Mouse (Mus musculus) embryonic fibroblast, embryonic 13.5 days (primary cell): Measurements from ENCODE around the gene Arid5a. TPM values are rescaled to one million over a fixed set of nuclear protein-coding genes. Genes with fewer than 3 reads are reported as not detected.

ENCODE experiments used
- H3K27ac ChIP-seq: 2 replicates; pipeline ENCODE4 v1.5.1; 2012; ENCODE audit warnings: low read length, control low read depth, inconsistent platforms; ENCODE audit not compliant: insufficient read depth
- H3K4me1 ChIP-seq: 2 replicates; pipeline ENCODE4 v1.6.1; 2011; ENCODE audit warnings: low read length; ENCODE audit not compliant: control insufficient read depth, insufficient read depth
- H3K4me3 ChIP-seq: 2 replicates; pipeline ENCODE4 v1.5.1; 2011; ENCODE audit warnings: mild to moderate bottlenecking, control low read depth, low read length; ENCODE audit not compliant: insufficient read depth
- CTCF ChIP-seq: IDR thresholded peaks from 2 replicates; pipeline ENCODE4 v1.5.1; 2011; ENCODE audit warnings: mild to moderate bottlenecking, control low read depth, low read length, moderate library complexity, borderline replicate concordance; ENCODE audit not compliant: insufficient read depth
- POLR2A ChIP-seq: IDR thresholded peaks from 2 replicates; pipeline ENCODE4 v1.6.1; 2011; ENCODE audit warnings: low read depth, mild to moderate bottlenecking, control low read depth, low read length, moderate library complexity
- polyA plus RNA-seq: library from polyadenylated mRNA; stranded (reverse); fragments of >200 nt; gene quantifications from 2 replicates; pipeline ENCODE4 v1.2.4, GENCODE M21; 2011; ENCODE audit warnings: low read depth; ENCODE audit not compliant: missing spikeins, insufficient read length

Arid5a gene
- polyA plus RNA-seq, 1 experiment, result 13.8 TPM

DNA sequence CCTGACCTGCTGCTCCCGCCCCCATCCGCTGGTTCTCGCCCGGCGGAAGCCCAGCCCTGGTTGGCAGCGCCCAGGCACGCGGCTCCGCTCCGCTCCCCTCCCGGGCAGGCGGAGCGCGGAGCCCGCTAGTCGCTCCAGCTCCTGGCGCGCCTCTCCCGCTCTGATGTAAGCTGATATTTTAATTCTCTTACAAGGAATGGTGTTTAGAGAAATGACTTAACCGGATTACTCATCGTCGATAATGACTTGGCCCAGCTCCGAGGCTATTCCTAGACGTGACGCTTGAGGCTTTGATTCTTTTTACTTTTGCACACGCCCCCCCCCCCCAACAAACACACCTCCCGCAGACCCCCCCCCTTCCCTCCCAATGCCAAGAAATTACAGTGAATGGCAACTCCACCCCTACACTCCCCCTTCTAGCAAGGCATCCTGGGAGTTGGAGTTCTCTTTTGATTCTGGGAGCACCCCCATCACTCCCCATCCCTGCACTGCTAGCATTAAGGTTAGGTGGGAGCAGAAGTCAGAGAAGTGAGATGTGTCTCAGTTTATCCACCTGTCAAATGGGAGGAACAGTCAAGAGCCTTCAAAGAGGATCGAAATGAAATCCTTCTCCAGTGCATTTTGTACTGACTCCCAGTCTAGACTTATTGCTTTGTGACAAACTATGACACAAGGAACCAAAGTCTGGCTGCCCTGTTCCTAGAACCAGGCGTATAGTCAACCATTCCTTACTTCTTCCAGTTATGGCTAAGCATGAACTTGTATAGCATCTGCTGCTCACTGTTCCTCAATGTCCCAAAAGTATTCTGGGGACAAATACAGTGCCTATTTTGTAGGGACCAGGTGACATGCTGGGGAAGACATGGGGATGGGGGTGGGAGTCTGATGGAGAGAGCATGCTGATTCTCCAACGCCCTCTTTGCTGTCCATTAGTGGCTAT lies 3.9 kb upstream of the Arid5a start:
- no peak overlapping the region for H3K4me3 ChIP-seq
- H3K4me1 ChIP-seq, result peaks cover 6% of the 10 kb centered on the region
- H3K27ac ChIP-seq, result no peak overlapping the region
- no peak for TF ChIP-seq POLR2A
- TF ChIP-seq CTCF, result no peak

DNA sequence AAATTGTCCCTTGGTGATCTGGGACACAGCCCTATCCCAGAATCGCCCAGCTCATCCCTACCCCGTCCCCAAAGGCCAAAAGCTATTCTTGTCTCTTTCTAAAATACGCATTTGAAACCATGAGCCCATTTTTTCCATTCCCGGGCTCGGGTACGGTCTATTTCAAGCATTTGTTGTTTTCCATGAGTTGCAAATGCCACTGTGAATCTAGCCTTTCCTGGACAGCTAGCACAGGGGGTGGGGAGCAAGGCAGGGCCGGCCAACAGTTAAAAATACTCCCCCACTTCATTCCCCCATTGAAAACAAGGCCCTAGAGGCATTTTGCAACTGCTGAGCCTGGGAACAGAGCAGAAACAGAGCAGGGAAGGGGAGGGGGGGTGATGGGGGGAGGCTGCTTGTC lies 2.8 kb upstream of the Arid5a start:
- Histone ChIP-seq H3K4me3 (no peak overlapping the region), H3K27ac (no peak overlapping the region), H3K4me1 (peaks cover 10% of the 10 kb centered on the region)
- TF ChIP-seq POLR2A (no peak), CTCF (no peak)

DNA sequence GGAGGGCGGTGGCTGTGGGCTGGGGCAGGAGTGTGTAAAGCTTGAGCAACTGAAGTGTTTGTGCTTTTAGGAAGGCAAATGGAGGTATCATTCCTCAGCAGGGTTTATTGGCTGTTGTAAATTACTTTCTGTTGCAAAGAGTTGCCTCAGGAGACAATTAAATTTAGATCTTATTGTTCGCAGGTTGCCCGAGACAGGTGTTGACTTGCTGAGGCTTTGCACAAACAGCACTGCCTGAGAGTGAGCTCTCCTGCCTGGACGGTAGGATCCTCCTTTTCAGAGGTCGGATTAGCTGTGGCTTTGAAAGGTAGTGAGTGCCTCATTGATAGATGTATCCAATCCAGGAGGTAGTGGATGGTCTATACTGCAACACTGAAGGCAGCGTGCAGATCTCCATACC lies 1.4 kb upstream of the Arid5a start:
- H3K4me3 ChIP-seq, result no peak overlapping the region
- no peak overlapping the region for H3K27ac ChIP-seq
- TF ChIP-seq POLR2A (no peak), CTCF (no peak)
- H3K4me1 ChIP-seq, result peaks cover 8% of the 10 kb centered on the region

DNA sequence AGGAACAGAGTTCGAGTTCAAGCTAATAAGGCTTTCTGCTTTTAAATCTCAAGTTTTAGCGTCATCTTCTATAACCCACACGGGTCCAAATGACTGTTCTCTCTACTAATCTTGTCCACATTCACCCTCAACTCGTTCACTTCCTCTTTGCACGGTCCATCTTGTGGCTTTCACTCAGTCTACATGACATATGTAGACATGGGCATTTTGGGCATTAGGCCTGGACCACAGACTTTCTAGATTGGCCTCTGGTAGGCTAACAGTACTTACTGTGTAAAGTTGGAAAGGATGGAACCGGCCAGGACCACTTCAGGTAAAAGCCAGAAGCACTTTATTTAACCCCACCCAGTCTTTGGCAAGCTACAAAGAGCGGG lies 425 bp upstream of the Arid5a start:
- no peak overlapping the region for H3K27ac ChIP-seq
- no peak overlapping the region for H3K4me3 ChIP-seq
- no peak for TF ChIP-seq POLR2A
- TF ChIP-seq CTCF, result no peak
- H3K4me1 ChIP-seq, result peaks cover 10% of the 10 kb centered on the region

DNA sequence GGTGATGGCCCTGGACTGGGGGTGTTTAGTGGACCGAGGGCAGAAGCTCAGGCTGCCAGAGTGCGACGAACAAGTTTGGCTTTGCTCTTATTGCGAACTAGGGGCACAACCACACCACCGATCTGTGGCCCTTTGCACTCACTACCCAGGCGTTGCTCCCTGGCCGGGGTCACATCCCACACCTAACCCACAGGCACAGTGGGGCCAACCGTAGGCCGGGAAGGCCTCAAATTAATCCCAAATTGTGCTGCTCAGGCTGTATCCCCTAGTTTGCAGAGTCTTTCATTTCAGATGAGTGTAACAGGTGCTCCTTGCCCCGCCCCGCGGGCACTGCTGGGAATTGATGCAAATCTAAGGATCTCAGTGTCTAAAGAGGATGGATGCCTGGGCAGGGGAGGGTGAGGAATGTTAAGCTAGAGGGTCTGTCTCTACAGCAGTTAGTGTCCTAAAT lies 943 bp downstream of the Arid5a start:
- TF ChIP-seq CTCF (no peak), POLR2A (no peak)
- H3K4me1 ChIP-seq, result peaks cover 8% of the 10 kb centered on the region
- H3K4me3 ChIP-seq, result peak overlapping the region; percentile 66
- no peak overlapping the region for H3K27ac ChIP-seq

DNA sequence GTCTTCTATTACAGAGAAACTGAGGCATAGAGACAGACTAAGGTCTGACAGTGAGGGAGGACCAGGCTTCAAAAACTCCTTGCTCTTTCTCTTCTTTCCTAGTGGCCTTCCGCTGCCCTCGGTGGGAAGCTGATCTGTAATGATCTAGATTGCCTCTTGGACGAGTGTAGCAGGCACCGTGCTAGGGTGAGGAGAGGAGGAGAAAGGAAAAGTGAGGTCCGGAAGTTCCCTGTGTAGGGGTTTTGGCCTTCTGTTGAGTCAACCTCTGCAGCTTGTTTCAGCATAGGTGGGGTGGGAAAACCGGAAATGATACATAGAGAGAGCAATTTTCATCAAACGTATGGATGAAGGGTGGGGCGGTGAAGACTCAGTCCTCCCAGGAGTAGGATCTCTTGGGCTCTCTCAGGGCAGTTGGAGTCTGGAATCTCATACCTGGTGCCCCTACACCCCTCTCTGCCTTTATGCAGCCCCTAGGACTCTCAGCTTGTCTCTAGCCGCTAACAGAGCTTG lies 1.5 kb downstream of the Arid5a start:
- Histone ChIP-seq H3K27ac (no peak overlapping the region), H3K4me1 (peaks cover 8% of the 10 kb centered on the region), H3K4me3 (peak overlapping the region; percentile 66)
- no peak for TF ChIP-seq POLR2A
- TF ChIP-seq CTCF, result no peak

DNA sequence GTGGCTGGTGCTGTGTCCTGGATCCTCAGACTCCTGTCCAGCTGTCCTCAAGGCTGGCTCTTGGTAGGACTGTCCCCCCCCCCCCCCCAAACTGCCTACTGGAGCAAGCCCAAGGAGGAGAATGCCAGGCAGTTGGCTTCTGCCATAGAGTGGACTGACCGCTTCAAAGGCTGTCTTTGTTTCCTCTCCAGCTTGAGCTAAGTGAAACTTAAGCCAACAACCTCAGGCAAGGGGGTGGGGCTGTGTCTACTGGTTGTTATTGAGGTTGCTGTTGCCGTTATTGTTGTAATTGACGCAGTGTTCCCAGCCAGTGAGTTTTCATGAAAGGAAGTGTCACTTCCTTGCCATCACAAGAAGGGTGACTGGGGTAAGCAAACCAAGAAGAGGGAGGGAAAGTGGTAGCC lies 2.0 kb downstream of the Arid5a start:
- Histone ChIP-seq H3K4me1 (peaks cover 8% of the 10 kb centered on the region), H3K4me3 (peak overlapping the region; percentile 66; the same call in 1 of the 2 replicates), H3K27ac (no peak overlapping the region)
- TF ChIP-seq POLR2A, result no peak
- TF ChIP-seq CTCF, result no peak

DNA sequence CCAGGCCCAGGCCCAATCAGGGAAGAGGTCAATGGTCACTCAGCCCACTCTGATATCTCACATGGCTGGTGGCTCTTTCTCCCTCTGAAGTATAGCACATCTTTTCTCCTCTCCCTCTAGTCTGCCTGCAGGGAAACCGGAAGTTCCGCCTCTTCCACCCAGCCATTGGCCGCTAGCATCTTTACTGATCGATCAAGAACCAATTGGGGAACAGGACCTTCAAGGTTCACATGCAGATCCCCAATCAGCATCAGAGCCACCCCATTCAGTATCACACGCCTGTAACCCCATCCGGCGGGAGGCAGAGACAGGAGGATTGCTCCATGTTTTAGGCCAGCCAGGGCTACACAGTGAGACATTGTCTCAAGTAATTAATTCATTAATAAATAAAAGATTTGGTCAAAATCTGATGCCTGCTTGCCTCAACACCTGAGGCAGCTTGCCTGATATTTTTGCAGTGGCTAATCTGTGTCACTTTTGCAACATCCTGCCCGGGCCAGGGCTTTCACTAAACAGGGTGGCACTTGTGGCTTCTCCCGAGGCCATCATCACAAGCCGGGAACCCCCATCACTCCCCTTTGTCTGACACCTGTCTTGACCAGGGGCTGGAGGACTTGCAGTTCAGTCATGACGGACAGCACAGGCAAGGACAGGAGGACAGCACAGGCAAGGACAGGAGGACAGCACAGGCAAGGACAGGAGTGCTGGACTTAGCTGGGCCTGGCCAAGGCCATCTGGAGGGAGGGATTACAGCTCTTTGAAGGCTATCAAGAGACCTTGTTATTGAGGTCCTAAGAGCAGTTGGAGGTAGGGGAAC lies 7.6 kb downstream of the Arid5a start:
- TF ChIP-seq CTCF (no peak), POLR2A (no peak)
- H3K4me3 ChIP-seq, result no peak overlapping the region
- H3K4me1 ChIP-seq, result peaks cover 3% of the 10 kb centered on the region; the same call in 1 of the 2 replicates
- no peak overlapping the region for H3K27ac ChIP-seq

DNA sequence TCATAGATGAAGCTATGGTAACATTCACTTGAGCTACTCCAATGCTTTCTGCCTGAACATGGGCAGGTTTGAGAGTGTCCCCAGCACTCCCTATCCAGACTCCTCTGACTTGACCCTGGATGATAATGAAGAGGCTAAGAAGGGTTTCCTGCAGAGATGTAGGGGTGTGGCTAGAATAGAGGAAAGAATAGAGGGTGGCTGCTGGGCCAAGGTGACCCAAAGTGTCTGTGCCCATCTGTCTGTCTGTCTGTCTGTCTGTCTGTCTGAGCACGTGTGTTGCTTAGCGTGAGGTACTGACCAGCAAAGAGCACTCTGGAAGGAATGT lies 8.2 kb downstream of the Arid5a start:
- H3K4me3 ChIP-seq, result no peak overlapping the region
- peaks cover 3% of the 10 kb centered on the region; the same call in 1 of the 2 replicates for H3K4me1 ChIP-seq
- H3K27ac ChIP-seq, result no peak overlapping the region
- TF ChIP-seq POLR2A, result no peak
- TF ChIP-seq CTCF, result no peak
